Mouse (Mus musculus): ENCODE results near the gene Tmem181a. TPM values are rescaled to one million over a fixed set of nuclear protein-coding genes. Genes with fewer than 3 reads are reported as not detected.

Gene Tmem181a
- polyA plus RNA-seq, 1 experiment from 2014 or later = 23.7 TPM

Other genes with a start within 250 kb of the Tmem181a start
- gene Serac1, start 177.1 kb upstream of the Tmem181a start, polyA plus RNA-seq (2016; fragmentation: Nextera tagmentation; extraction: Ambion mirVana) = 5.3 and 6.8 TPM in 2 replicates
- gene Gtf2h5, start 177.1 kb upstream of the Tmem181a start, polyA plus RNA-seq (2016; fragmentation: Nextera tagmentation; extraction: Ambion mirVana) = 166 and 173 TPM in 2 replicates
- gene Tulp4, start 150.4 kb upstream of the Tmem181a start, polyA plus RNA-seq (2016; fragmentation: Nextera tagmentation; extraction: Ambion mirVana) = 145 and 159 TPM in 2 replicates
- 18.1 and 18.8 TPM in 2 replicates for gene Dynlt1a, start 60.6 kb downstream of the Tmem181a start, polyA plus RNA-seq (2016; fragmentation: Nextera tagmentation; extraction: Ambion mirVana)
- gene Dynlt1b, start 173.3 kb downstream of the Tmem181a start, polyA plus RNA-seq (2016; fragmentation: Nextera tagmentation; extraction: Ambion mirVana) = 442 and 463 TPM in 2 replicates

Data from limb, embryonic 10.5 days (tissue).